Mouse (Mus musculus): ENCODE measurements around the gene Noa1. TPM values are rescaled to one million over a fixed set of nuclear protein-coding genes. Genes with fewer than 3 reads are reported as not detected.

Gene Noa1
- total RNA-seq, 1 experiment from 2014 or later = 5.8 TPM

- ATAC-seq (ENCODE audit: extremely low read depth, insufficient number of reproducible peaks, low FRiP score, poor library complexity, severe bottlenecking) = no peak
Measured at GRCm38 (mm10) chr5:77299486-77299885, 10.4 kb downstream of the Noa1 start.

- ATAC-seq (ENCODE audit: extremely low read depth, insufficient number of reproducible peaks, low FRiP score, poor library complexity, severe bottlenecking) = peak; percentile 75
Measured at GRCm38 (mm10) chr5:77292803-77293522, 16.9 kb downstream of the Noa1 start.

- no peak for ATAC-seq (ENCODE audit: extremely low read depth, insufficient number of reproducible peaks, low FRiP score, poor library complexity, severe bottlenecking)
Measured at GRCm38 (mm10) chr5:77290606-77291005, 19.3 kb downstream of the Noa1 start.

GRCm38 (mm10) chr5:77289686-77290085 is 20.2 kb downstream of the Noa1 start:
- peak; percentile 90 for ATAC-seq (ENCODE audit: extremely low read depth, insufficient number of reproducible peaks, low FRiP score, poor library complexity, severe bottlenecking)

- no peak for ATAC-seq (ENCODE audit: extremely low read depth, insufficient number of reproducible peaks, low FRiP score, poor library complexity, severe bottlenecking)
Measured at GRCm38 (mm10) chr5:77287901-77288300, 22.0 kb downstream of the Noa1 start.

- no peak for ATAC-seq (ENCODE audit: extremely low read depth, insufficient number of reproducible peaks, low FRiP score, poor library complexity, severe bottlenecking)
Measured at GRCm38 (mm10) chr5:77286904-77287303, 23.0 kb downstream of the Noa1 start.

- no peak for ATAC-seq (ENCODE audit: extremely low read depth, insufficient number of reproducible peaks, low FRiP score, poor library complexity, severe bottlenecking)
Measured at GRCm38 (mm10) chr5:77285685-77286084, 24.2 kb downstream of the Noa1 start.

- ATAC-seq (ENCODE audit: extremely low read depth, insufficient number of reproducible peaks, low FRiP score, poor library complexity, severe bottlenecking) = no peak
Measured at GRCm38 (mm10) chr5:77282242-77282641, 27.6 kb downstream of the Noa1 start.

- ATAC-seq (ENCODE audit: extremely low read depth, insufficient number of reproducible peaks, low FRiP score, poor library complexity, severe bottlenecking) = no peak
Measured at GRCm38 (mm10) chr5:77281518-77282174, 28.2 kb downstream of the Noa1 start.

GRCm38 (mm10) chr5:77277204-77277603 is 32.7 kb downstream of the Noa1 start:
- no peak for ATAC-seq (ENCODE audit: extremely low read depth, insufficient number of reproducible peaks, low FRiP score, poor library complexity, severe bottlenecking)

GRCm38 (mm10) chr5:77275950-77276349 is 33.9 kb downstream of the Noa1 start:
- ATAC-seq (ENCODE audit: extremely low read depth, insufficient number of reproducible peaks, low FRiP score, poor library complexity, severe bottlenecking) = peak; percentile 62; the same call in 1 of the 2 replicates

GRCm38 (mm10) chr5:77273151-77273550 is 36.7 kb downstream of the Noa1 start:
- peak; percentile 75 for ATAC-seq (ENCODE audit: extremely low read depth, insufficient number of reproducible peaks, low FRiP score, poor library complexity, severe bottlenecking)

GRCm38 (mm10) chr5:77269399-77269798 is 40.5 kb downstream of the Noa1 start:
- no peak for ATAC-seq (ENCODE audit: extremely low read depth, insufficient number of reproducible peaks, low FRiP score, poor library complexity, severe bottlenecking)

- no peak for ATAC-seq (ENCODE audit: extremely low read depth, insufficient number of reproducible peaks, low FRiP score, poor library complexity, severe bottlenecking)
Measured at GRCm38 (mm10) chr5:77267957-77268624, 41.8 kb downstream of the Noa1 start.

GRCm38 (mm10) chr5:77267441-77267840 is 42.4 kb downstream of the Noa1 start:
- ATAC-seq (ENCODE audit: extremely low read depth, insufficient number of reproducible peaks, low FRiP score, poor library complexity, severe bottlenecking) = no peak

- peak; percentile 45; the same call in 1 of the 2 replicates for ATAC-seq (ENCODE audit: extremely low read depth, insufficient number of reproducible peaks, low FRiP score, poor library complexity, severe bottlenecking)
Measured at GRCm38 (mm10) chr5:77266886-77267401, 42.9 kb downstream of the Noa1 start.

- ATAC-seq (ENCODE audit: extremely low read depth, insufficient number of reproducible peaks, low FRiP score, poor library complexity, severe bottlenecking) = 0 out of 2 replicates have a peak, but pooled peaks have one; percentile 7
Measured at GRCm38 (mm10) chr5:77266066-77266885, 43.6 kb downstream of the Noa1 start.

- ATAC-seq (ENCODE audit: extremely low read depth, insufficient number of reproducible peaks, low FRiP score, poor library complexity, severe bottlenecking) = peak; percentile 43; the same call in 1 of the 2 replicates
Measured at GRCm38 (mm10) chr5:77265671-77266065, 44.2 kb downstream of the Noa1 start.
